Mouse (Mus musculus): ENCODE measurements around the gene Rheb. TPM values are rescaled to one million over a fixed set of nuclear protein-coding genes. Genes with fewer than 3 reads are reported as not detected.
A peak's percentile ranks its signal among the peaks of the same experiment; 100 is the strongest.

Rheb gene
- polyA plus RNA-seq, 1 experiment from 2014 or later = 242 TPM

- H3K9ac ChIP-seq (ENCODE audit: low read depth, low read length) = no peak overlapping the region
- peaks cover 8% of the 10 kb centered on the region; the same call in 1 of the 2 replicates for H3K36me3 ChIP-seq (ENCODE audit: control insufficient read depth, insufficient read depth, low read length)
- H3K4me1 ChIP-seq (ENCODE audit: control insufficient read depth, insufficient read depth, low read length) = peaks cover 5% of the 10 kb centered on the region
- no peak overlapping the region for H3K4me2 ChIP-seq
- H3K4me3 ChIP-seq (ENCODE audit: low read depth, low read length) = no peak overlapping the region
- ATAC-seq (replicated peaks; ENCODE audit: insufficient number of reproducible peaks, low FRiP score, low TSS enrichment) = no peak
- no peak overlapping the region for H3K27ac ChIP-seq (ENCODE audit: low read depth, low read length)
- H3K27me3 ChIP-seq (ENCODE audit: control insufficient read depth, insufficient read depth, low read length) = no peaks in the 10 kb centered on the region
- 45% methylated on average over 6 of the region's 6 CpGs for WGBS (ENCODE audit: insufficient replicate concordance)
- no peaks in the 10 kb centered on the region for H3K9me3 ChIP-seq (replicated peaks; ENCODE audit: control insufficient read depth, low read length)
Observed at GRCm38 (mm10) chr5:24873221-24873620, 30.8 kb upstream of the Rheb start.

- no peaks in the 10 kb centered on the region for H3K9me3 ChIP-seq (replicated peaks; ENCODE audit: control insufficient read depth, low read length)
- H3K36me3 ChIP-seq (ENCODE audit: control insufficient read depth, insufficient read depth, low read length) = peaks cover 19% of the 10 kb centered on the region
- H3K9ac ChIP-seq (ENCODE audit: low read depth, low read length) = no peak overlapping the region
- H3K4me2 ChIP-seq = no peak overlapping the region
- no peak overlapping the region for H3K4me3 ChIP-seq (ENCODE audit: low read depth, low read length)
- H3K4me1 ChIP-seq (ENCODE audit: control insufficient read depth, insufficient read depth, low read length) = no peaks in the 10 kb centered on the region
- no peak overlapping the region for H3K27ac ChIP-seq (ENCODE audit: low read depth, low read length)
- no peaks in the 10 kb centered on the region for H3K27me3 ChIP-seq (ENCODE audit: control insufficient read depth, insufficient read depth, low read length)
- ATAC-seq (replicated peaks; ENCODE audit: insufficient number of reproducible peaks, low FRiP score, low TSS enrichment) = no peak
- WGBS (ENCODE audit: insufficient replicate concordance) = 82% methylated on average over 12 of the region's 12 CpGs
Observed at GRCm38 (mm10) chr5:24871276-24871675, 28.9 kb upstream of the Rheb start.

GRCm38 (mm10) chr5:24869796-24870289 is 27.4 kb upstream of the Rheb start:
- no peak overlapping the region for H3K9ac ChIP-seq (ENCODE audit: low read depth, low read length)
- H3K4me3 ChIP-seq (ENCODE audit: low read depth, low read length) = no peak overlapping the region
- peak; percentile 57 for ATAC-seq (replicated peaks; ENCODE audit: insufficient number of reproducible peaks, low FRiP score, low TSS enrichment)
- no peaks in the 10 kb centered on the region for H3K4me1 ChIP-seq (ENCODE audit: control insufficient read depth, insufficient read depth, low read length)
- H3K9me3 ChIP-seq (replicated peaks; ENCODE audit: control insufficient read depth, low read length) = no peaks in the 10 kb centered on the region
- H3K36me3 ChIP-seq (ENCODE audit: control insufficient read depth, insufficient read depth, low read length) = peaks cover 21% of the 10 kb centered on the region
- WGBS (ENCODE audit: insufficient replicate concordance) = 50% methylated on average over 11 of the region's 11 CpGs
- no peak overlapping the region; the same call in 1 of the 2 replicates for H3K27ac ChIP-seq (ENCODE audit: low read depth, low read length)
- peak overlapping the region; percentile 19; the same call in 1 of the 2 replicates for H3K4me2 ChIP-seq
- H3K27me3 ChIP-seq (ENCODE audit: control insufficient read depth, insufficient read depth, low read length) = no peaks in the 10 kb centered on the region

GRCm38 (mm10) chr5:24863804-24864203 is 21.4 kb upstream of the Rheb start:
- no peak overlapping the region for H3K4me2 ChIP-seq
- H3K27me3 ChIP-seq (ENCODE audit: control insufficient read depth, insufficient read depth, low read length) = no peaks in the 10 kb centered on the region
- H3K4me1 ChIP-seq (ENCODE audit: control insufficient read depth, insufficient read depth, low read length) = peaks cover 22% of the 10 kb centered on the region
- peaks cover 16% of the 10 kb centered on the region for H3K36me3 ChIP-seq (ENCODE audit: control insufficient read depth, insufficient read depth, low read length)
- H3K9me3 ChIP-seq (replicated peaks; ENCODE audit: control insufficient read depth, low read length) = no peaks in the 10 kb centered on the region
- no peak for ATAC-seq (replicated peaks; ENCODE audit: insufficient number of reproducible peaks, low FRiP score, low TSS enrichment)
- H3K27ac ChIP-seq (ENCODE audit: low read depth, low read length) = no peak overlapping the region
- H3K4me3 ChIP-seq (ENCODE audit: low read depth, low read length) = no peak overlapping the region
- 69% methylated on average over 12 of the region's 12 CpGs for WGBS (ENCODE audit: insufficient replicate concordance)
- no peak overlapping the region for H3K9ac ChIP-seq (ENCODE audit: low read depth, low read length)

- H3K27ac ChIP-seq (ENCODE audit: low read depth, low read length) = peak overlapping the region; percentile 75
- peaks cover 6% of the 10 kb centered on the region for H3K36me3 ChIP-seq (ENCODE audit: control insufficient read depth, insufficient read depth, low read length)
- H3K4me2 ChIP-seq = no peak overlapping the region
- peaks cover 22% of the 10 kb centered on the region for H3K4me1 ChIP-seq (ENCODE audit: control insufficient read depth, insufficient read depth, low read length)
- 57% methylated on average over 9 of the region's 9 CpGs for WGBS (ENCODE audit: insufficient replicate concordance)
- no peaks in the 10 kb centered on the region for H3K27me3 ChIP-seq (ENCODE audit: control insufficient read depth, insufficient read depth, low read length)
- H3K9ac ChIP-seq (ENCODE audit: low read depth, low read length) = no peak overlapping the region
- H3K4me3 ChIP-seq (ENCODE audit: low read depth, low read length) = no peak overlapping the region
- ATAC-seq (replicated peaks; ENCODE audit: insufficient number of reproducible peaks, low FRiP score, low TSS enrichment) = peak; percentile 57
- no peaks in the 10 kb centered on the region for H3K9me3 ChIP-seq (replicated peaks; ENCODE audit: control insufficient read depth, low read length)
Observed at GRCm38 (mm10) chr5:24861449-24861930, 19.1 kb upstream of the Rheb start.

- ATAC-seq (replicated peaks; ENCODE audit: insufficient number of reproducible peaks, low FRiP score, low TSS enrichment) = peak; percentile 57; the same call in 1 of the 2 replicates
- H3K27me3 ChIP-seq (ENCODE audit: control insufficient read depth, insufficient read depth, low read length) = no peaks in the 10 kb centered on the region
- H3K9me3 ChIP-seq (replicated peaks; ENCODE audit: control insufficient read depth, low read length) = no peaks in the 10 kb centered on the region
- H3K4me3 ChIP-seq (ENCODE audit: low read depth, low read length) = no peak overlapping the region
- peak overlapping the region; percentile 75 for H3K27ac ChIP-seq (ENCODE audit: low read depth, low read length)
- 0 out of 2 replicates have a peak overlapping the region, but pooled peaks have one; percentile 43 for H3K9ac ChIP-seq (ENCODE audit: low read depth, low read length)
- H3K4me1 ChIP-seq (ENCODE audit: control insufficient read depth, insufficient read depth, low read length) = peaks cover 22% of the 10 kb centered on the region
- no peak overlapping the region for H3K4me2 ChIP-seq
- 72% methylated on average over 13 of the region's 13 CpGs for WGBS (ENCODE audit: insufficient replicate concordance)
- H3K36me3 ChIP-seq (ENCODE audit: control insufficient read depth, insufficient read depth, low read length) = no peaks in the 10 kb centered on the region
Observed at GRCm38 (mm10) chr5:24860635-24861448, 18.4 kb upstream of the Rheb start.

GRCm38 (mm10) chr5:24859771-24860540 is 17.5 kb upstream of the Rheb start:
- Histone ChIP-seq H3K4me1 (ENCODE audit: control insufficient read depth, insufficient read depth, low read length) (peaks cover 27% of the 10 kb centered on the region), H3K36me3 (ENCODE audit: control insufficient read depth, insufficient read depth, low read length) (no peaks in the 10 kb centered on the region), H3K27ac (ENCODE audit: low read depth, low read length) (no peak overlapping the region; the same call in 1 of the 2 replicates), H3K9ac (ENCODE audit: low read depth, low read length) (no peak overlapping the region), H3K4me3 (ENCODE audit: low read depth, low read length) (no peak overlapping the region), H3K9me3 (replicated peaks; ENCODE audit: control insufficient read depth, low read length) (no peaks in the 10 kb centered on the region), H3K27me3 (ENCODE audit: control insufficient read depth, insufficient read depth, low read length) (no peaks in the 10 kb centered on the region), H3K4me2 (no peak overlapping the region)
- WGBS (ENCODE audit: insufficient replicate concordance) = 54% methylated on average over 3 of the region's 3 CpGs
- ATAC-seq (replicated peaks; ENCODE audit: insufficient number of reproducible peaks, low FRiP score, low TSS enrichment) = no peak

GRCm38 (mm10) chr5:24854827-24855600 is 12.6 kb upstream of the Rheb start:
- ATAC-seq (replicated peaks; ENCODE audit: insufficient number of reproducible peaks, low FRiP score, low TSS enrichment) = peak; percentile 68; the same call in 1 of the 2 replicates

More at GRCm38 (mm10) chr5:24854827-24855600, 12.6 kb upstream of the Rheb start:
- Histone ChIP-seq H3K4me2 (no peak overlapping the region), H3K4me3 (ENCODE audit: low read depth, low read length) (no peak overlapping the region), H3K27me3 (ENCODE audit: control insufficient read depth, insufficient read depth, low read length) (no peaks in the 10 kb centered on the region), H3K4me1 (ENCODE audit: control insufficient read depth, insufficient read depth, low read length) (peaks cover 9% of the 10 kb centered on the region), H3K9ac (ENCODE audit: low read depth, low read length) (no peak overlapping the region), H3K9me3 (replicated peaks; ENCODE audit: control insufficient read depth, low read length) (no peaks in the 10 kb centered on the region), H3K36me3 (ENCODE audit: control insufficient read depth, insufficient read depth, low read length) (no peaks in the 10 kb centered on the region), H3K27ac (ENCODE audit: low read depth, low read length) (no peak overlapping the region)
- WGBS (ENCODE audit: insufficient replicate concordance) = 53% methylated on average over 3 of the region's 3 CpGs
